Mouse (Mus musculus) lung, adult 2 months (tissue): ENCODE measurements around the gene Gmds. TPM values are rescaled to one million over a fixed set of nuclear protein-coding genes. Genes with fewer than 3 reads are reported as not detected.

Experiments
- DNase-seq: peaks from one replicate; pipeline ENCODE4 v3.0.0; 2022
- H3K4me1 ChIP-seq: fragments of 200-500 bp; 2 replicates; pipeline ENCODE4 v1.6.1; 2011; ENCODE audit warnings: low read length; ENCODE audit not compliant: control insufficient read depth, insufficient read depth
- H3K4me3 ChIP-seq: fragments of 200-500 bp; replicated peaks from 2 replicates; pipeline ENCODE3; 2011; ENCODE audit warnings: low read depth, mild to moderate bottlenecking, control low read depth, low read length; ENCODE audit errors: extremely low read depth
- CTCF ChIP-seq: fragments of 200-500 bp; IDR thresholded peaks from 2 replicates; pipeline ENCODE4 v1.5.1; 2011; ENCODE audit warnings: mild to moderate bottlenecking, low read length, control low read depth; ENCODE audit not compliant: insufficient read depth
- POLR2A ChIP-seq: fragments of 200-500 bp; IDR thresholded peaks from 2 replicates; pipeline ENCODE4 v1.6.1; 2011; ENCODE audit warnings: low read depth, mild to moderate bottlenecking, control low read depth, low read length, borderline replicate concordance; ENCODE audit errors: extremely low read depth
- WGBS: fragments of 180-500 bp; shearing (Covaris S2); methylation state at CpG from one replicate; pipeline ENCODE4 v1.1.7; 2018; 5-methylcytosine and 5-hydroxymethylcytosine counted together
- polyA plus RNA-seq: library from polyadenylated mRNA; depleted of rRNA; stranded (reverse); fragments of >200 nt; gene quantifications from 2 replicates; pipeline ENCODE4 v1.2.3, GENCODE M21; 2012

Gene Gmds
- polyA plus RNA-seq, 1 experiment, result 16.0 TPM

DNA sequence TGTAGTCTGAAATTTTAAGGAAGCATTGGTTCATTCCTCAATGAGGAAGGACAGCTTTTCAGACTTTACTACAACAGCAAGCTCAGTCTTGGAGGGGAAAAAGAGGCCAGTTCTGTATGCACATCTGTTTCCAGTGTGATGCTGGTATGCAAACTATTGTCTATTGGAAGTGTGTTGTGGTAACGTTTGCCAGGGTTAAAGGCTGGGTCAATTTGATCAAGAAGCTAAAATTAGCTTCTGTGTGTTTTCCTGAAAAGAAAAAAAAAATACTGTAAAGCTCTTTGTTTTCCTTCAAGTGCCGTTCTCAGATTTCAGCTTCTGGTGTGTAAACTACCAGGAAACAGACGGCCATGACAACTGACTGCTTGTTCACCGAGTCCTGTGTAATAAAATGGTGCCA is 329.7 kb downstream of the Gmds start:
- H3K4me1 ChIP-seq, result no peaks in the 10 kb centered on the region
- no peak for DNase-seq
- H3K4me3 ChIP-seq, result no peak overlapping the region
- TF ChIP-seq CTCF, result no peak
- no peak for TF ChIP-seq POLR2A
- WGBS, result 31% methylated on average over 4 of the region's 4 CpGs

DNA sequence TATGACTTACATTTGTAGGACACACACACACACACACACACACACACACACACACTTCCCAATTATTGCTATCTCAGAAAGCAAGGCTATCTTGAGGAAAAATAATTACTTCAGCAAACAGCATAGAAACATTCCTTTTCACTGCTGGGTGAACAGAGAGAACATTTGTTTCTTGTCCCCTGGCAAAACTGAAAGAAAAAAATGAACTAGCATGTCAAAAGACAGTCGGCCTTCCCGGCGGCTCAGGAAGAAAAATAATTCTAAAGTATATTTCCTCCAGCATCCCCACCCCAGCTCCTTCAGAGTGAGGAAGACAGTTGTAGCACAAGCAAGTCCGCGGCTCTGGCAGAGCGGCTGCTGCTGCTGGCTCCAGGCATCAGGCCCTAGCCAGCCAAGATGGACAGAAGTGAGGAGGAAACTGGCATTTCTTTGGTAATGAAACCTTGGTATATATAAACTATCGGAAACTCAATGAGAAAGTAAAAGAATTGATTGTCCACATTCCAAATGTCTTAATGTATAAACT is 330.4 kb downstream of the Gmds start:
- Histone ChIP-seq H3K4me3 (no peak overlapping the region), H3K4me1 (no peaks in the 10 kb centered on the region)
- no peak for DNase-seq
- no peak for TF ChIP-seq CTCF
- TF ChIP-seq POLR2A, result no peak
- 28% methylated on average over 7 of the region's 7 CpGs for WGBS

DNA sequence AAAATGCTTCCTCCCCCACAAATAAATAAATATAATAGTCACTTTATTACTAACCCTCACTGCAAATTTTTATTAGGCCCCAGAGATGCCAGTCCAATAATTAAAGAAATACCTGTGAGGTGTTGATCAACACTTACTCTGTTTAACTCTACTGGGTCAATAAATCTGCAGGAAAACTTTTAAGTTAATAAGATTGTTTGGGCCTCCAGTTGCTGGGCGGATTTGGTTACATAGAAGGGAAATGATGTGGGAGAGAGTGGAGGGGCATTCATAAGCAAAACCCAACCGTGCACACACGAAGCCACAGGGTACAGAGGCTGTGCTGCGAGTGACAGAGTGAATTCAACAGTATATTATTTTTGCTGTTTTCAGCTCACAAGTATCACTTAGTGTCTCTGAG is 345.1 kb downstream of the Gmds start:
- Histone ChIP-seq H3K4me1 (no peaks in the 10 kb centered on the region), H3K4me3 (no peak overlapping the region)
- no peak for TF ChIP-seq POLR2A
- no peak for TF ChIP-seq CTCF
- DNase-seq, result no peak
- WGBS, result 79% methylated on average over 4 of the region's 4 CpGs

DNA sequence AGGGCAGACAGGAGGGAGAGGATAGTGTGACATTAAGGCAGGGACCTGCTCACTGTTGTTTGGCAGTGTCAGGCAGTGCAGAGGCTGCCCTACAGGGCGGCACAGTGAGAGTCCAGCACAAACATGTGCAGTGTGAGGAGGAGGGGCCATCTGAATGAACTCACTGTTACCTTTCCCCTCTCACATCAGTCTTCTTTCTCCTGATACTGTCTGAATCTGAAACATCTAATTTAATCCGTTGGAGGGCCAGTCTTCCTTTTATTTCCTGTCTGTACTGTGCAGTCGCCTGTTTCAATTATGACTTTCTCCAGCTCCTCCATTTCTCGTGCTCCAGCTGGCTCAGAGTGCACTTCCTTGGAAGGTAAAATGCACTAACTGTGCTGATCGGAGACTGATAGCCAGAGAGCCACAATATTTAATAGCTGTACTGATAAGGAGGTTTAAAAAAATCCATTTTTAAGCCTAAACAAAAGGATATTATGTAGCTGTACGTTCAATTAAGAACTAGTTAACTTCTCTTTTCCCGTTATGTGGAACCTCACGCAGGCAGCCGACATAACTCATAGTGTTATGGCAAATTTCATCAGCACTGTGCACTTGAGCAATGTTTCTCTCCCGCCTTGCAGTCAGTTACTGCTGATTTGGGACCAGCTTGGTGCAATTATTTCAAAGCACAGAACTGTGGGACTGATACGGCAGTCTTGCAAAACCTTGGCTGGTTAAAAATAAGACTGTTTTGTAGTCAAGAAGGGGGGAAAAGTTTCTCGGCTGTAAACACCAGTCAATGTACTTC is 345.9 kb downstream of the Gmds start:
- DNase-seq, result no peak
- Histone ChIP-seq H3K4me3 (no peak overlapping the region), H3K4me1 (no peaks in the 10 kb centered on the region)
- TF ChIP-seq CTCF, result no peak
- TF ChIP-seq POLR2A, result no peak
- WGBS, result 46% methylated on average over 12 of the region's 12 CpGs

DNA sequence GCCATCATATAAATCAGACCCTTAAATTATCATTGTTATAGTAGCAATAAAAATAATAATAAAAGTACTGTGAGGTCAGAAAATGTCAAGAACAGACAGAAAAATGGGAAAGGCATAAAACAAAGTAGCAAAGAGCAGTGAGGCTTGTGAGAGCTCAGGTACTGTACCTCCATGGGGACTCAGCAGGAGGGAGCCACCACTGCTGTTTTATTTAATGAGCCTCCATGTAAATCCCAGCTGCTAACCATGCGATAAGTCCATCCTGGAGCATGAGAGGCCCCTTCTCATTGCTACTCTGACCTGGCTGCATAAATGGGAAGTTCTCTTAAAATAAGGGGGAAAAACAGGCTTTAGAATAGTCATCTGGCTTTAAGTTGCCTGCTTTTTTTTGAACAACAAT is 357.3 kb downstream of the Gmds start:
- no peaks in the 10 kb centered on the region for H3K4me1 ChIP-seq
- H3K4me3 ChIP-seq, result no peak overlapping the region
- WGBS, result 91% methylated on average over 1 of the region's 1 CpGs
- TF ChIP-seq CTCF (no peak), POLR2A (no peak)
- no peak for DNase-seq

DNA sequence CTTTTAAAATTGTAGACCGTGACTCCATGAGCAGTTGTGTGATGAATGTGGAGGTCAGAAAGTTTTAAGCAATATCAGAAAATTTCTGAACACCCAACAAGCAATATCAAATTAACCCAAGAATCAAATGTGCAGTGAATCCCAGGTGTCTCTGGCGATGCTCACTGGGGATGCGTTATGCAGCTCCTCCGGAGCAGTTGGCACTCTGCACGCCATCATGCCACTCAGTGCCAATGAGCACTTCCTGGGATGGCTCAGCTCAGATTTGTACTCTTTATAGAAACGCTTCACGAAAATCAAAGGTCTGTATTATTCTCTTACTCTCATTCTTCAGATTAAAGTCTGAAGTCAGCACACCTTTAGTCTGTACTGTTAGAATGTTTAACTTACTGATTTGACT is 360.4 kb downstream of the Gmds start:
- DNase-seq, result no peak
- 93% methylated on average over 7 of the region's 7 CpGs for WGBS
- Histone ChIP-seq H3K4me1 (no peaks in the 10 kb centered on the region), H3K4me3 (no peak overlapping the region)
- TF ChIP-seq POLR2A, result no peak
- TF ChIP-seq CTCF, result no peak

DNA sequence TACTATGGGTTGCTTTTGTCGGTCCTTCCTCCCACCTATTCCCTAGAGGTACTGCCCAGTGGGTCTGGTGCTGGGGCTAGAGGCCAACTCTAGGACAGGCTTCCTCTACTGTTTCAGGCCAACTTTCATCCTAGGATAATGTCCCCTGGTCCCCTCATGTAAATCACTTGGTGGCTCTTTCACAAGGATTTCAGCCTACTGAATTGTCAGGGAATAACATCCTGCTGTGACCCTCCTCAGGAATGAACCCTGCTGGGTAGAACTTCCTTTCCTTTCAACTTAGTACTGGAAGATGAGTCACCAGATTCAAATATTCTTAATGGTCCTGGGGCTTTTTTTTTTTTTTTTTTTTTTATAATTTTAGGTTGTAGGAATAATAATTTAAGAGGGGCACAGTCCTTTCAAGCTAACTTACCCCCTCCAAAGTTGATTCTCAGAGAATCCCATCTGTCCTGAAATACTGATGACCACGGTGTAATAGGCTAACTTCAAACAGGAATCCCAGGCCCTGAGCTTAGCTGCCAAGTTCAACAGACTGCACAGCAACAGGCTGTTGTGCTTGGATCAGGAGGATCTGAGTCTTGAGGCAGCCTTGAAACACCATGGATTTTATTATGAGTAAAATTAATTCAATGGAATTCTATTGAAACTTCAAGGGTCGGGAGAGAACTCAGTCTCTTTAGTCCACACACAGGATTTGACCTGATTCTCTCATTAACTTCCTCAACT is 363.6 kb downstream of the Gmds start:
- no peak for DNase-seq
- Histone ChIP-seq H3K4me3 (no peak overlapping the region), H3K4me1 (no peaks in the 10 kb centered on the region)
- WGBS, result 76% methylated on average over 3 of the region's 3 CpGs
- TF ChIP-seq CTCF (no peak), POLR2A (no peak)

DNA sequence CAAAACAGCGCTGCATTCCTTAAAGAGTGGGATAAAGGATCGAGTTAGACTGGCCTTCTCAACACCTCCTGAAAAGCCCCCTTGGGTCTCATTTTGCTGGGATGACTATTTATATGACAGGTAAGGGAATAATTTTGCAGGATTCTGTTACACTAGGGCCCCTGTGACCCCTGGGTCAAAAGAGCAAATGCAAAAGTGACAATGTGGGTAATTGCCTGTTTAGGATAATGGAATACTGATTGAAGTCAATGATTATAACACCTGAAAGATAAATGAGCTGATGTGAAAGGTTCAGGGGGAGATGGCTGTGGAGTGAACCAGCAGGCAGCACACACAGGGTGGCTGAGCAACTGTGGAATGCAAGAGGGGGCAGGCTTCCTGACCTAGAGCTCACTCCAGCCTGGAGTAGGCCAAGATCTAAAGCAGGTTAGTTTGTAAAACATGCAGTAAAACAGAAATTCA is 367.5 kb downstream of the Gmds start:
- no peak overlapping the region for H3K4me3 ChIP-seq
- no peak for DNase-seq
- H3K4me1 ChIP-seq, result no peaks in the 10 kb centered on the region
- WGBS, result 85% methylated on average over 2 of the region's 2 CpGs
- TF ChIP-seq CTCF (no peak), POLR2A (no peak)

DNA sequence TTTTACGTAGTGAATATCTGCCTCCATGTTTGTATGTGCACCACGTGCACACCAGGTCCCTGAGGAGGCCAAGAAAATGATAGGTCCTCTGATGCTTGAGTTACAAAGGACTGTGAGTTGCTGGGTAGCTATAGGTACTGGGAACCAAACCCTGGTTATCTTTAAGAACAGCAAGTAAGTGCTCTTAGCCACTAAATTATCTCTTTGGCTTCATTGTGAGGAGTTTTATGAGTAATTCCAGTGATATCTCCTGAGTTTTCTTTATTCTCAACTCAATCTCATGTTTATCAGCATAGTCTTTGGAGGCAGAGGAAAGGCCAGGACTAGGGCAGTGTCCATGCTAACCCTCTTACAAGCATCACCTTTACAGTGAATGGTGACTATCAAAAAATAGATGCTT is 370.3 kb downstream of the Gmds start:
- TF ChIP-seq POLR2A, result no peak
- TF ChIP-seq CTCF, result no peak
- no peak overlapping the region for H3K4me3 ChIP-seq
- WGBS, result 81% methylated on average over 2 of the region's 2 CpGs
- no peaks in the 10 kb centered on the region; the same call in 1 of the 2 replicates for H3K4me1 ChIP-seq
- DNase-seq, result no peak
